Comparison of ENCODE assay signal across 16 mouse cellular contexts in the genomic region with DNA sequence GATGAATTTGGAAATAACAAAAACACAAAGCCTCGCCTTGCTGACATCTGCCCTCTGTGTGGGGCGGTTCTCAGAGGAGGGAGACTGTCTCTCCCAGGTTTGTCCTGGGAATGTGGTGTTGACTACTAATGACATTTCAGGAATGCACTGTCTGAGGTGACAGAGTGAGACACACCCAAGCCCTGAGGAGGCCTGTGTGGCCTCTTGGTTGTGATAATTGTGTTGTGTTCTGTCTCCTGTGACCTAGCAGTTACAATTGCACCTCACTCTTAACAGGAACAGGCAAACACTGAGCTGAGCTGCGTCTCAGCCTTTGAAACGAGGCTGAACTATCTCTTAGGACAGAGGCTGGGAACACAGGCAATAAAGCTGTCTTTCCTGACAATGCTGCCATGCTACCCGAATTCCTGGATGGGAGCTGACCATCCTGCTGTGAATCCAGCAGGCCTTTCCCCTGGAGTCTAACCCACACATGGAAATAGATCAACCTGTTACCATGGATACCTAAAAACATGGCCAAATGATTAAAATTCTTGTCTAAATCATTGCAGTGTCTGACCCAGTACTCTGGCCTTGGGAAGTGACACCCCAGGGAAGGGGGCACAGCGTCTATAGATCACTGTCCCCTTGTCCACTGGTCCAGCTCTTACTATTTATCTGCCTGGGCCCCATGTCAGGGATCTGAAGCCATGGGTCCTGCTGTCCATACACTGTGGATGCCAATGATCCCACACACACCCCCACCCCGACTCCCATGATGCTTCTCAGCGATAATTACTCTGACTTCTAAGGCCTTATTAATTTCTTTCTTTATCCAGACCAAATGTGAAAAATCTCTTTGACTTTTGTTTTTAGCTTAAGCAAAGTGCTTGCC. TPM values are rescaled to one million over a fixed set of nuclear protein-coding genes. Genes with fewer than 3 reads are reported as not detected.
DNase-seq lines count a peak whose midpoint lies in the region; ATAC-seq lines count a peak whose summit lies in the region.
"Had no signal": no experiment of that assay in that cellular context is flagged by ENCODE, and none has a peak within 500 bp of the region (broad histone marks: within the 10 kb centered on the region; RNA-seq: fewer than 3 reads in every experiment).

No protein-coding gene starts in this region.

- no peaks in the 10 kb centered on the region for H3K9me3 ChIP-seq in midbrain, embryonic 14.5 days (ENCODE audit: control insufficient read depth, low read length)
- H3K9me3 ChIP-seq: embryonic facial prominence, embryonic 12.5 days had no signal

- no peak overlapping the region for H3K4me2 ChIP-seq in midbrain, embryonic 14.5 days (ENCODE audit: low read length)
- H3K4me2 ChIP-seq: embryonic facial prominence, embryonic 12.5 days; lung, embryonic 14.5 days had no signal

- no peak overlapping the region for H3K27ac ChIP-seq in midbrain, embryonic 14.5 days (replicated peaks; ENCODE audit: low read depth, low read length)
- H3K27ac ChIP-seq: embryonic facial prominence, embryonic 12.5 days had no signal

- no peak overlapping the region for H3K4me3 ChIP-seq in midbrain, embryonic 14.5 days (replicated peaks; ENCODE audit: low read depth, low read length)
- H3K4me3 ChIP-seq: embryonic facial prominence, embryonic 12.5 days had no signal

- DNase-seq in adrenal gland, adult 2 months = peak; percentile 33
- no peak for DNase-seq in adrenal gland, postnatal 14 days
- peak; percentile 63 for DNase-seq in 3134 (ENCODE audit: extremely low read depth, insufficient read length, low spot score)
- peak; percentile 45 for DNase-seq in embryo, embryonic 11 days
- DNase-seq in midbrain, embryonic 14.5 days = peak; percentile 19
- no peak for DNase-seq in cerebellum, adult 8-10 months
- DNase-seq in right cerebral cortex, postnatal 25 days = no peak
- no peak for DNase-seq in B cell, adult 2 months
- DNase-seq: cerebellum, adult 11 months; forebrain, postnatal 0 days; heart, postnatal 4 days; kidney, postnatal 25 days; layer of hippocampus, postnatal 36 days; lung, embryonic 14.5 days; retina, postnatal 1 day had no signal

- no peak overlapping the region for H3K9ac ChIP-seq in midbrain, embryonic 14.5 days (replicated peaks; ENCODE audit: low read length)
- H3K9ac ChIP-seq: embryonic facial prominence, embryonic 12.5 days; forebrain, postnatal 0 days; lung, embryonic 14.5 days had no signal

- ATAC-seq in midbrain, embryonic 14.5 days (ENCODE audit: low FRiP score, low TSS enrichment) = no peak
- ATAC-seq: forebrain, postnatal 0 days had no signal

- peaks cover 4% of the 10 kb centered on the region; the same call in 1 of the 2 replicates for H3K4me1 ChIP-seq in midbrain, embryonic 14.5 days (ENCODE audit: control insufficient read depth, insufficient read depth, low read length)

- 29% methylated on average over 8 of the region's 8 CpGs for WGBS in midbrain, embryonic 14.5 days

- no peaks in the 10 kb centered on the region for H3K36me3 ChIP-seq in midbrain, embryonic 14.5 days (ENCODE audit: control insufficient read depth, insufficient read depth, low read length)
- H3K36me3 ChIP-seq: embryonic facial prominence, embryonic 12.5 days had no signal

- no peaks in the 10 kb centered on the region for H3K27me3 ChIP-seq in midbrain, embryonic 14.5 days (ENCODE audit: control insufficient read depth, insufficient read depth, low read length)
- H3K27me3 ChIP-seq: embryonic facial prominence, embryonic 12.5 days had no signal

RNA-seq across cellular contexts. Expression of a gene that starts 33.1 kb away (rescaled TPM):
- total RNA-seq in adrenal gland, adult 2 months (2021) = 10 to 100 TPM; 77.5 to 85.2 TPM
- polyA plus RNA-seq in adrenal gland, adult 2 months (2012; rRNA removed) = 13.6 and 18.6 TPM in 2 replicates
- total RNA-seq in adrenal gland, postnatal 14 days (2021) = 76.6 and 87.4 TPM in 2 replicates
- 4.4 and 6.9 TPM in 2 replicates for polyA plus RNA-seq in midbrain, embryonic 14.5 days (2014; fragmentation: Nextera tagmentation; extraction: Ambion mirVana)

Comparison
In these comparisons a context has a peak if more than half of its experiments do, and no peak if none do; other contexts are left out.
1. DNase-seq: peak in adrenal gland, adult 2 months (single experiment), 3134 (single experiment), embryo, embryonic 11 days (single experiment) and midbrain, embryonic 14.5 days (single experiment); none in adrenal gland, postnatal 14 days (single experiment), cerebellum, adult 8-10 months (single experiment), right cerebral cortex, postnatal 25 days (single experiment) and B cell, adult 2 months (0 of 2).